Mouse (Mus musculus) bone marrow macrophage, adult 2 months (primary cell): ENCODE data around the gene Zfp800.

Experiments used
- CTCF ChIP-seq: IDR thresholded peaks from 2 replicates; pipeline ENCODE4 v1.5.1; 2012; ENCODE audit warnings: low read depth, mild to moderate bottlenecking, low read length, moderate library complexity
- POLR2A ChIP-seq: IDR thresholded peaks from 2 replicates; pipeline ENCODE4 v1.6.1; 2012; ENCODE audit warnings: mild to moderate bottlenecking, low read depth, low read length, borderline replicate concordance

- TF ChIP-seq CTCF (no peak), POLR2A (no peak)
Measured at GRCm38 (mm10) chr6:28259750-28260149, 138.1 kb downstream of the Zfp800 start.
